Mouse (Mus musculus): ENCODE measurements around the gene Hist1h1c.
A peak's percentile ranks its signal among the peaks of the same experiment; 100 is the strongest.
"Not testable (repeated sequence)": the region's sequence is repeated elsewhere in the genome, so short reads cannot be mapped to it uniquely, and the experiment has no call there.

Hist1h1c gene

GRCm38 (mm10) chr13:23760972-23761864 lies 22.6 kb downstream of the Hist1h1c start, which contains the start of gene Hist1h4a:
Hist1h4a (minus strand) TSS chr13:23761230.
- DNase-seq (ENCODE audit: low spot score): peak; percentile 99

DNA sequence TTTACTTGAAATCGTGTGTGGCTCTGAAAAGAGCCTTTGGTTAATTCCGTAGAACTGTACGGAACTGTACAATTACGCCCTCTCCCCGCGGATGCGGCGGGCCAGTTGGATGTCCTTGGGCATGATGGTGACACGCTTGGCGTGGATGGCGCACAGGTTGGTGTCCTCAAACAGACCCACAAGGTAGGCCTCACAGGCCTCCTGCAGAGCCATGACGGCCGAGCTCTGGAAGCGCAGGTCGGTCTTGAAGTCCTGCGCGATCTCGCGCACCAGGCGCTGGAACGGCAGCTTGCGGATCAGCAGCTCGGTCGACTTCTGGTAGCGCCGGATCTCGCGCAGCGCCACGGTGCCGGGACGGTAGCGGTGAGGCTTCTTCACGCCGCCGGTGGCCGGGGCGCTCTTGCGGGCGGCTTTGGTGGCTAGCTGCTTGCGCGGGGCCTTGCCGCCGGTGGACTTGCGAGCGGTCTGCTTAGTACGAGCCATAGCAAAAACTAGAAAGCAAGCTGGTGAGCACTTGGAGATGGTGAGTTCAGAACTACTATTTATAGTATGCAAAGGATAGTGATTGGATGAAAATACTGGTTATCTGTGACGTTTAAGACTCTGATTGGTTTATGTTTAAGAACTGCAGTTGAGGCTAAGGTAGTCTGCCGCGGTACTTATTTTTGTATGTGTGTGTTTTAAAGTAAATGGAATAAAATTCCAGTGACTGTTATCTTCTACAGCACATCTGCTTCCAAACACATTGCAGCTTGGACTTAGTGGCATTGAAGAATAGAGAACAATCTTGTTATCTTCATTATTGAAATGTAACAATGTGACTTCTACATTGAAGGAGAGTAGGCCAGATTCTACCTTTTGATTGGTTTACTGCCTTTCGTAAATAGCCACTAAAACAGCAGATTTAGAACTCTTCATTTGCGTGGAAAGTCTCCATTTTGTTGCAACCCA lies 23.5 kb downstream of the Hist1h1c start, which contains the start of gene Hist1h3a:
TSS of gene Hist1h3a (minus strand) at position 516 of the 951 bp plus-strand sequence.
- peak; percentile 90 for DNase-seq (ENCODE audit: low spot score)

DNA sequence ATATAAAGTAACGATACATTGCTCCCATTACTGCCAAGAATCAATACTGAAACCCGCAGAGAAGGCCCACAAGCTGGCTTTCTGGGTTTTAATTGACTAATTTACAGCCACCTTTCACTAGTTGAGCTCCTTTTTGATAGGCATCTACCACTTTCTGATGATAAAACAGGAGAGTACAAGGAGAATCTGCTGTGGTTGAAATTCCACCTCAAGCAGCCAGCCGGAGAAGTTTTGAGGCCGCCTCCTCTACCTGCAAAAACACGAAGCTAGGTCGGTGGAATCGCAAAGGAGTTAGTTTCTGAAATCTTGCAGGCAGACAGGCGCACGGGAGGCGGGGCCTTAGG lies 24.6 kb downstream of the Hist1h1c start:
- no peak for DNase-seq (ENCODE audit: low spot score)

DNA sequence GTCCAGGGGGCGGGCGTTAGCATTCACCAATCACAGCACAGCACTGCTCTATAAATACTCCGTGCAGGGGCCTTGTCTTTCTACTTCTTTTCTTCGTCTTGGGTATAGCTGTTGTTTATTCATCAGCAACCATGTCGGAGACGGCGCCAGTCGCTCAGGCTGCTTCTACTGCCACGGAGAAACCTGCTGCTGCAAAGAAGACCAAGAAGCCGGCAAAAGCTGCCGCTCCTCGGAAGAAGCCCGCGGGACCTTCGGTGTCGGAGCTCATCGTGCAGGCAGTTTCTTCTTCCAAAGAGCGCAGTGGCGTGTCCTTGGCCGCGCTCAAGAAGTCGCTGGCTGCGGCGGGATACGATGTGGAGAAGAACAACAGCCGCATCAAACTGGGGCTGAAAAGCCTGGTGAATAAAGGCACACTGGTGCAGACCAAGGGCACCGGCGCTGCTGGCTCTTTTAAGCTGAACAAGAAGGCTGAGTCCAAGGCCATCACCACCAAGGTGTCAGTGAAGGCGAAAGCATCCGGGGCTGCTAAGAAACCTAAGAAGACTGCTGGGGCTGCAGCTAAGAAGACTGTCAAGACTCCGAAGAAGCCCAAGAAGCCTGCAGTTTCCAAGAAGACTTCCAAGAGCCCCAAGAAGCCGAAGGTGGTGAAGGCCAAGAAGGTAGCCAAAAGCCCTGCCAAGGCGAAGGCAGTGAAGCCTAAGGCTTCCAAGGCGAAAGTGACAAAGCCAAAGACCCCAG lies 25.1 kb downstream of the Hist1h1c start, which contains the start of gene Hist1h1a:
TSS of gene Hist1h1a (plus strand) at position 81 of the 738 bp plus-strand sequence.
- peak; percentile 98 for DNase-seq (ENCODE audit: low spot score)

DNA sequence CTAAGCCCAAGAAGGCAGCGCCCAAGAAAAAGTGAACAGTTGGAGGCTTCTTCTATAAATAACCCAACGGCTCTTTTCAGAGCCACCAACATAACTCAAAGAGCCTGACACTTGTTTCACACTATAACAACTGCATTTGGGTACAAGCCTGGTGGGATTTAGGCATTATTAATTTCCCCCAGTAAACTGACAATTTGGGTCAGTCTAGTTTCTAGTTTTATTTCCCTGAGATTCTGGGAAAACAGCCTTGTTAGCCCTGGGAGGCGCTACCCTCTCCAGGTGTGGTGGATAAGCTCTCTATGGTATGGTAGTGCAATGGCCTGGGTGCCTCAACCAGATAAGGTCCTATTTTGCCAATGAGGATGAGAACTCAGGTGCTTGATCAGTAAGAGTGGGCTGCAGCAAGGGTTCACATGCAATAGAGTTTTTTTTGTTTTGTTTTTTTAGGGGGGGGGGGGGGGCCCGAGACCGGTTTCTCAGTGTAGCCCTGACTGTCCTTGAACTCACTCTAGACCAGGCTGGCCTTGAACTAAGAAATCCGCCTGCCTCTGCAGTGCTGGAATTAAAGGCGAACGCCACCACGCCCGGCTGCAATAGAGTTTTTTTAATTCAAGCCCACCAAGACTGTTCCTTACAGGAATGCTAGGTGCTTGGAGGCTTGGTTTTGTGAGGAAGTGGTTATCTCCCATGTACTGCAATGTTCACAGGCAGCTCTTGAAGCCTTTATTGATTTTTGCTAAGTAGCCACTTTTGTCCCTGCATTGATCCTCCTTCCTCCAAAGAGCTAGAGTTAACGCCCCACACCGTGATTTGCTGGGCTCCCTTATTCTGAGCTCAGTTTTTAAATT lies 25.9 kb downstream of the Hist1h1c start:
- peak; percentile 61 for DNase-seq (ENCODE audit: low spot score)

GRCm38 (mm10) chr13:23765172-23765513 lies 26.5 kb downstream of the Hist1h1c start:
- no peak for DNase-seq (ENCODE audit: low spot score)

DNA sequence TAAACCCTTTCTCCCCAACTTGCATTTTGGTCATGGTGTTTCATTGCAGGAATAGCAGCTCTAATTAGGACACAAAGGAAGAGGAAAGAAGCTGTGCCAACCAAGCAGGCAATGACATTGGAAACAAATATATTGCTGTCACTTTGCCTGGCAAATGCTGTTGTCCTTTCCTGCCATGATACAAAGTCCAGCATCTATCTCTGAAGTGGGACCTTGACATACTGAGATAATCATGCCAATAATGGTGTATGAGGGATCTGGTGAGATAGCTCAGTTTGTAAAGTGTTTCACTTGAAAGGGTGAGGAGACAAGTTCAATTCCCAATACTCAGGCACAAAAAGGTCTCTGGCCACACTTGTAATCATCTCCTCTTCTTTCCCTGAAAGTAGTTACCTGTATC lies 28.2 kb downstream of the Hist1h1c start:
- no peak for DNase-seq (ENCODE audit: low spot score)

DNA sequence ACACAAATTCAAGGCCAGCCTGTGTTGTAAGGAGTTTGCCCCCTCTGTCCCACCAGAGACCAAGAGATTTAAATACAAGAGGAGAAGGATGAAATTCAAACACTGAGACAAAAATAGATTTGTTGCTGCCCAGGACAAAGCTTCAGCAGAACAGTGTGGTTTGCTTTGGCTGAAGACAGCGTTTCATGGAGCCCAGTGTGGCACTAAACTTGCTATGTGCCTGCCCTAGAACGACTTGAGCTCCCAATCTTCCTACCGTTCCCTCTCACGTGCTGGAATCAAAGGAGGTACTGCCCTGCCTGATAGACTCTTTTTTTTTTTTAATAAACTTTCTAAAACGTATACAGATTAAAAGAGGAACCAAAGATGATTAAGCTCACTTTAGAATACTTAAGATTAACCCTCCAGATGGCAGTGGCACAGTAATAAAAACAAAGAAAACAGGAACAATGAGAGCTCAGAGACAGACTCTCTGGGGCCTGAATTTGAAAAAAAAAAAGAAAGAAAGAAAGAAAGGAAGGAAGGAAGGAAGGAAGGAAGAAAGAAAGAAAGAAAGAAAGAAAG lies 30.3 kb downstream of the Hist1h1c start:
- no peak for DNase-seq (ENCODE audit: low spot score)

GRCm38 (mm10) chr13:23769613-23770012 lies 31.0 kb downstream of the Hist1h1c start, which contains the start of gene Trim38:
Trim38 (plus strand) TSS chr13:23769913.
- not testable (repeated sequence) for DNase-seq (ENCODE audit: low spot score)

DNA sequence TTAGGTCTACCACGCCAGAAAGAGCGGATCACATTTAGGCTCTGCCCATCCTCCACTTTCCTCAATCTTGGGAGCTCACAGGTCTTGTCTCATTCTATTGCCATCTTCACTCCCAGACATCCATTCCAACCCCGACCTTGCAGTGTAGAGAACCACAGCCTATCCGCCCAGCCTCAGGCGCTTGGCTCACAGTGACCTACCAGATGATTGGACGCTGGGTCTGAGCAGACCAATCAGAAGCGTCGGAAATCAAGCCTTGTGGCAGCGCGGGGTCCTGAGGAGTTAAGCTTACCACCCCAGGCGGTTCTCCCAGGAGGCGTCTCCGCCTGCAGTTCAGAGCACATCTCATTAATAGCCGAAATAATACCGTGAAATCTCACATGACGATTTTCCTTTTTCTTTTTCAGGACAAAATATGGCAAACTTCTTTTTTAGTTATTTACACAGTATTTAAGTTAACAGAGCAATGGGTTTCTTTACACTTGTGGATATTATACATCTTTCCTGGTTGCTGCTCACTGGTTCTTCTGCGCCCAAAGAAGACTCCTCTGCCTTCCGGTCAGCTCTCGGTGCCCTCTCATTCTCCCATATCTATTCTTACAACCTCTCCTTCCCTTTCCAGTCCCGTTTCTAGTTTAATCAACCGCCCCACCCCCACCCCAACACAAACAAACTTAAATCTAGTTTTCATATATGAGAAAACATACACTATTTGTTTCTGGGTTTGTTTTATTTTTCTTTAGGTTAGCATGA lies 34.1 kb downstream of the Hist1h1c start:
- DNase-seq (ENCODE audit: low spot score): peak; percentile 83

DNA sequence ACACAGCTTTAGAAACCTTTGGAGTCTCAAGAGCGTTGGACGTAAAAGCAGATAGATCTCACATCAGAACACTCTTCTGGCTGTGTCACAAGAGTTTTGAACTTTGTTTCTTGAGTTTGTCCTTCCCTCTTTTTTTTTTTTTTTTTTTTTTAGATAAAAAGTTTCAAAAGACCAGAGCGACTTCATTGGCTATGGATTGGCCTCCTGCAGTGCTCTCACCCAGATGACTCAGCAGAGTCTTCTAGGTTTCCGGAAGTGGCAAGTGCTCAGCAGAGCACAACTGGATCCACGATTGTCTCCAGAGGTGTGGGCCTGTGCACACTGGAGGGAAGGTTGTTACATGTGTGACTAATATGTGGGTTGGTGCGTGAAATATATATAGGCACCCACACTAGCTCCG lies 39.7 kb downstream of the Hist1h1c start:
- DNase-seq (ENCODE audit: low spot score): no peak

GRCm38 (mm10) chr13:23779025-23779424 lies 40.4 kb downstream of the Hist1h1c start:
- DNase-seq (ENCODE audit: low spot score): no peak

Data from embryo, embryonic 10.5 days (tissue).